Mouse (Mus musculus) liver, postnatal 0 days (tissue): ENCODE results near the gene Hcar1.

ENCODE experiments used
- CTCF ChIP-seq: sonication (generic); IDR thresholded peaks from 2 replicates; pipeline ENCODE4 v1.5.1; 2016; ENCODE audit warnings: antibody characterized with exemption, low read depth
- EP300 ChIP-seq: IDR thresholded peaks from 2 replicates; pipeline ENCODE4 v1.6.1; 2016; ENCODE audit warnings: antibody characterized with exemption, low read depth, mild to moderate bottlenecking

GRCm38 (mm10) chr5:123842221-123842934 is 37.4 kb downstream of the Hcar1 start:
- no peak for TF ChIP-seq CTCF
- no peak for TF ChIP-seq EP300
